Comparison of ENCODE assay signal across 21 mouse cellular contexts in genomic region chr7:127705706-127706105, GRCm38 (mm10). TPM values are rescaled to one million over a fixed set of nuclear protein-coding genes. Genes with fewer than 3 reads are reported as not detected.
DNase-seq lines count a peak whose midpoint lies in the region; ATAC-seq and TF ChIP-seq lines count a peak whose summit lies in the region.
"Had no signal": no experiment of that assay in that cellular context is flagged by ENCODE, and none has a peak within 500 bp of the region (broad histone marks: within the 10 kb centered on the region; RNA-seq: fewer than 3 reads in every experiment).

No protein-coding gene starts in this region.

- WGBS in hindbrain, embryonic 13.5 days: 84% methylated on average over 4 of the region's 4 CpGs
- 63% methylated on average over 4 of the region's 4 CpGs for WGBS in hindbrain, postnatal 0 days

- no peak for TF ChIP-seq CTCF in hindbrain, postnatal 0 days (IDR thresholded peaks at IDR 0.05; ENCODE audit: low read depth)
- no peak for TF ChIP-seq CTCF in brain, embryonic 14.5 days (IDR thresholded peaks at IDR 0.05; ENCODE audit: borderline replicate concordance, extremely low read depth, insufficient read depth, insufficient read length)

- H3K4me1 ChIP-seq in hindbrain, embryonic 13.5 days (replicated peaks): peaks cover 35% of the 10 kb centered on the region
- H3K4me1 ChIP-seq in hindbrain, postnatal 0 days (ENCODE audit: insufficient read depth, low read length): peaks cover 8% of the 10 kb centered on the region

- peaks cover 52% of the 10 kb centered on the region for H3K36me3 ChIP-seq in hindbrain, embryonic 13.5 days
- peaks cover 10% of the 10 kb centered on the region; the same call in 1 of the 2 replicates for H3K36me3 ChIP-seq in hindbrain, postnatal 0 days (ENCODE audit: insufficient read depth, low read length)

- no peaks in the 10 kb centered on the region for H3K9me3 ChIP-seq in hindbrain, embryonic 13.5 days
- no peaks in the 10 kb centered on the region for H3K9me3 ChIP-seq in hindbrain, postnatal 0 days (ENCODE audit: low read length)
- H3K9me3 ChIP-seq: forebrain, embryonic 13.5 days; limb, embryonic 12.5 days; liver, embryonic 12.5 days had no signal

- H3K9ac ChIP-seq in hindbrain, embryonic 13.5 days: 0 out of 2 replicates have a peak overlapping the region, but pooled peaks have one; percentile 92
- H3K9ac ChIP-seq in hindbrain, postnatal 0 days (replicated peaks; ENCODE audit: low read length): no peak overlapping the region
- H3K9ac ChIP-seq: forebrain, embryonic 13.5 days; liver, embryonic 12.5 days had no signal

- DNase-seq in hindbrain, postnatal 0 days (ENCODE audit: low spot score): no peak
- DNase-seq in brain, embryonic 14.5 days (ENCODE audit: low read depth): peak; percentile 30
- DNase-seq in cerebellum, adult 18-20 months: peak; percentile 76 to 88
- DNase-seq in cerebellum, postnatal 25 days: peak; percentile 82 to 83
- DNase-seq in lung, postnatal 10 days: no peak
- no peak for DNase-seq in adipocyte (ENCODE audit: low spot score)
- DNase-seq: adrenal gland, adult 8-10 months; heart, postnatal 36 days; kidney, adult 18-20 months; kidney, postnatal 36 days; lung, adult 2 months; lung, postnatal 36 days; thymus, postnatal 25 days had no signal

- H3K27ac ChIP-seq in hindbrain, embryonic 13.5 days: no peak overlapping the region
- no peak overlapping the region for H3K27ac ChIP-seq in hindbrain, postnatal 0 days
- H3K27ac ChIP-seq: forebrain, embryonic 13.5 days; limb, embryonic 12.5 days; liver, embryonic 12.5 days had no signal

- no peaks in the 10 kb centered on the region for H3K27me3 ChIP-seq in hindbrain, embryonic 13.5 days
- no peaks in the 10 kb centered on the region for H3K27me3 ChIP-seq in hindbrain, postnatal 0 days (ENCODE audit: insufficient read depth, low read length)
- H3K27me3 ChIP-seq: forebrain, embryonic 13.5 days; limb, embryonic 12.5 days; liver, embryonic 12.5 days had no signal

- ATAC-seq in hindbrain, embryonic 13.5 days (ENCODE audit: low FRiP score): no peak
- no peak for ATAC-seq in hindbrain, postnatal 0 days
- ATAC-seq: forebrain, embryonic 13.5 days; liver, embryonic 12.5 days had no signal

- no peak for TF ChIP-seq POLR2A in brain, embryonic 14.5 days (IDR thresholded peaks at IDR 0.05; ENCODE audit: borderline replicate concordance, extremely low read depth, insufficient read depth, insufficient read length, poor library complexity, severe bottlenecking)

- H3K4me2 ChIP-seq in hindbrain, embryonic 13.5 days: no peak overlapping the region
- no peak overlapping the region for H3K4me2 ChIP-seq in hindbrain, postnatal 0 days (ENCODE audit: low read depth, low read length)
- H3K4me2 ChIP-seq: forebrain, embryonic 13.5 days; liver, embryonic 12.5 days had no signal

- H3K4me3 ChIP-seq in hindbrain, embryonic 13.5 days: no peak overlapping the region
- no peak overlapping the region for H3K4me3 ChIP-seq in hindbrain, postnatal 0 days (ENCODE audit: low read length)
- H3K4me3 ChIP-seq: forebrain, embryonic 13.5 days; limb, embryonic 12.5 days; liver, embryonic 12.5 days had no signal

RNA-seq across cellular contexts. Expression of gene Bcl7c, which starts 3.0 kb away (rescaled TPM):
- 47.0 and 50.8 TPM in 2 replicates for polyA plus RNA-seq in hindbrain, embryonic 13.5 days (2015; fragmentation: Nextera tagmentation; extraction: Ambion mirVana)
- total RNA-seq in hindbrain, postnatal 0 days (2014; rRNA removed): 86.8 and 105 TPM in 2 replicates
- polyA plus RNA-seq in hindbrain, postnatal 0 days (2015; fragmentation: Nextera tagmentation; extraction: Ambion mirVana): 48.8 and 50.9 TPM in 2 replicates
- polyA plus RNA-seq in brain, embryonic 14.5 days (2012; rRNA removed): 51.0 and 78.6 TPM in 2 replicates

RNA-seq across cellular contexts. Expression of gene Ctf1, which starts 6.8 kb away (rescaled TPM):
- polyA plus RNA-seq in hindbrain, embryonic 13.5 days (2015; fragmentation: Nextera tagmentation; extraction: Ambion mirVana): 2.8 and 3.3 TPM in 2 replicates
- total RNA-seq in hindbrain, postnatal 0 days (2014; rRNA removed): 9.0 and 10.7 TPM in 2 replicates
- 3.8 and 4.0 TPM in 2 replicates for polyA plus RNA-seq in hindbrain, postnatal 0 days (2015; fragmentation: Nextera tagmentation; extraction: Ambion mirVana)
- polyA plus RNA-seq in brain, embryonic 14.5 days (2012; rRNA removed): 8.0 and 12.2 TPM in 2 replicates

RNA-seq across cellular contexts. Expression of gene Ctf2, which starts 26.3 kb away (rescaled TPM):
- 0.18 TPM in 1 of 2 replicates, not detected in the other for polyA plus RNA-seq in hindbrain, embryonic 13.5 days (2015; fragmentation: Nextera tagmentation; extraction: Ambion mirVana)
- total RNA-seq in hindbrain, postnatal 0 days (2014; rRNA removed): not detected in 2 replicates
- 0.13 TPM in 1 of 2 replicates, not detected in the other for polyA plus RNA-seq in hindbrain, postnatal 0 days (2015; fragmentation: Nextera tagmentation; extraction: Ambion mirVana)
- polyA plus RNA-seq in brain, embryonic 14.5 days (2012; rRNA removed): not detected in 2 replicates
- total RNA-seq: adrenal gland, adult 8-10 months; heart, postnatal 36 days; left cerebral cortex, adult 8-10 months had no signal
- polyA plus RNA-seq: gonadal fat pad, adult 2 months; heart, embryonic 14.5 days; lung, adult 2 months; small intestine, adult 2 months had no signal

RNA-seq across cellular contexts. Expression of gene Fbxl19, which starts 38.6 kb away (rescaled TPM):
- 9.0 and 9.3 TPM in 2 replicates for polyA plus RNA-seq in hindbrain, embryonic 13.5 days (2015; fragmentation: Nextera tagmentation; extraction: Ambion mirVana)
- 191 and 192 TPM in 2 replicates for total RNA-seq in hindbrain, postnatal 0 days (2014; rRNA removed)
- 6.8 and 7.0 TPM in 2 replicates for polyA plus RNA-seq in hindbrain, postnatal 0 days (2015; fragmentation: Nextera tagmentation; extraction: Ambion mirVana)
- polyA plus RNA-seq in brain, embryonic 14.5 days (2012; rRNA removed): 138 and 171 TPM in 2 replicates

Comparison
In these comparisons a context has a peak if more than half of its experiments do, and no peak if none do; other contexts are left out.
1. DNase-seq: peak in brain, embryonic 14.5 days (single experiment), cerebellum, adult 18-20 months (2 of 2) and cerebellum, postnatal 25 days (2 of 2); none in hindbrain, postnatal 0 days (single experiment), lung, postnatal 10 days (single experiment) and adipocyte (single experiment).